Mouse (Mus musculus) left cerebral cortex, adult 18-20 months (tissue): ENCODE data around the gene Pycr1. TPM values are rescaled to one million over a fixed set of nuclear protein-coding genes. Genes with fewer than 3 reads are reported as not detected.

ENCODE experiments used
- DNase-seq, 2 experiments: peaks; one replicate each; pipeline ENCODE4 v3.0.0; 2021 to 2022; ENCODE audit warnings: low spot score in 2 of 2, mixed read lengths in 1 of 2
- microRNA-seq, 2 experiments: library from miRNA; unstranded; fragments of <30 nt; microRNA quantifications; one replicate each; pipeline ENCODE4 v1.2.0; 2021
- total RNA-seq, 2 experiments: library from RNA; stranded (reverse); gene quantifications; 2 replicates each; pipeline ENCODE4 v1.2.3; 2021

The Pycr1 gene
- total RNA-seq, 2 experiments from 2014 or later = 1.0 to 1.6 TPM

GRCm38 (mm10) chr11:120608241-120609034 lies 35.1 kb downstream of the Pycr1 start, which contains the start of gene Npb:
Npb (plus strand) TSS chr11:120608477.
- DNase-seq = no peak

GRCm38 (mm10) chr11:120606764-120607163 lies 36.8 kb downstream of the Pycr1 start:
- no peak for DNase-seq

DNA sequence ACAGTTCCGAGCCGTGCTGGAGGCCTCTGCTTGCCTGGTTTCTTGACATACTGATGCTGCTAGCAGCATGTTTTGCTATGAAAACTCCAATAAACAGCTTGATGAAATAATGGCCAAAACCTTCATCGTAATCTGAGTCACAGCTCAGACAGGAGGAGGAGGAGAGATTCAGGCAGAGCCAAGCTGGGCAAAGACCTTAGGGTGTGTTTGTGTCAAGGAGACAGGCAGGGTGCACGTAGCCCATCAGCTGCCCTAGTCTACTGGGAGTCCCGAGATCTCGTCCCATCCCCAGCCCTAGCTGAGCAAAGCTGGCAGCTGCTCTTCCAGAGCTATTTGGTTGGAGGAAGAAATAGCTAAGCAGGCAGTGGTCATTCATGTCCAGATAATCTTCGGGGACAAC lies 37.9 kb downstream of the Pycr1 start:
- no peak for DNase-seq

GRCm38 (mm10) chr11:120603545-120603944 lies 40.0 kb downstream of the Pycr1 start:
- no peak for DNase-seq

GRCm38 (mm10) chr11:120600716-120601115 lies 42.9 kb downstream of the Pycr1 start:
- DNase-seq = no peak

DNA sequence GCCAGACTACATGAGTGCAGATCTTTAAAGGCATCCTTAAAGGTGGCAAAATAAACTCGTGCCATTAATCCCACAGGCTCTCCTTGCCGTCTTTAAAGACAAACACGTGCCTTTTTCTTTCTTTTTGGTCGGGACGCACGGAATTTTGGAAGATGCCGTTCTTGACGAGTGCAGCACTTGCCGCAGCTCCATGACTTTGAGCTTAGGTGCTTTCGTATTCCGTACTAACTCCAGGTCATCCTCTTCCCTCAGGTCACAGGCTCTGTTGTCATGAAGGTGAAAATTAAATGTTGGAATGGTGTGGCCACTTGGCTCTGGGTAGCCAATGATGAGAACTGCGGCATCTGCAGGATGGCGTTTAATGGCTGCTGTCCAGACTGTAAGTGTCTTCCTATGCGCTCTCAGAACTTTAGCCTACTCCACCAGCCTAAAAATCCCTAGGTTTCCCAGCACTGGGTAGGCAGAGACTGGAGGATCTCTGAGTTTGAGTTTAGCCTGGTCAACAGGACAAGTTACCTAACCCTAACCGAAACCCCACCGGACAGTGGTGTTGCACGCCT lies 44.5 kb downstream of the Pycr1 start:
- no peak for DNase-seq

DNA sequence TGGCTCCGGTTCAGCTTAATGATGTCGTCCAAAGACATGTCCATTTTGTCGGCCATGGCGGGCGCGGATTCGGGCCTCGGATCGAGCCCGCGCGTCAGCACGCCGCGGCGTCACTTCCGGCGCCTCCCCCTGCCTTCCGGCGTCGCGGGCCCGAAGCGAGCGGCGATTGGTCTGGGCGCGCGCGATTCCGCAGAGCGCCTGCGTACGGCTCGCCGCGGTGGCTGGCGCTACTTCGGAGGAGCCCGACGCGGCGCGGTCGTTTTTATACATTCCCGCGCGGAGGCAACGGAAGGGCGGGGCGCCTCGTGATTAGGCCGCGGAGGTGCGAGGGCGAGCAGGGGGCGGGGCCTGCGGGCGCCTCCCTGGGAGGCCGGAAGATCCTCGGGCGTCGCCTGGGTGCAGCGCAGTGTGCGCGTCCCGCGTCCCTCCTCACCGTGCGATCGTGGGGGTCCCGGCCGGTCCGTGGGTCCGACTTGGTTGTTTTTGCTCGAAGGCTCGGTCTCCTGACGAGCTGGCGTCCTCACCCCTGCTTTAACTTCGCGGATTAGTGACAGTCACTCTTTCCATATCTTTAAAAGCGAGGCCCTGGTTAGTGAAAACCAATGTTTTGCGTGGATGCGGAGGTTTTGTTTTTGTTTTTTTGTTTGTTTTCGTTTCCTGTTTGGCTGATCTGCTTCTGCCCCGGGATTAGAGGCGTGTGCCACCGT lies 45.1 kb downstream of the Pycr1 start, which contains the start of the genes Alyref and Anapc11:
TSS of gene Alyref (minus strand) at position 83 of the 707 bp plus-strand sequence.
TSS of gene Anapc11 (plus strand) at position 139 of the 707 bp plus-strand sequence.
- peak; percentile 92 to 96 for DNase-seq

DNA sequence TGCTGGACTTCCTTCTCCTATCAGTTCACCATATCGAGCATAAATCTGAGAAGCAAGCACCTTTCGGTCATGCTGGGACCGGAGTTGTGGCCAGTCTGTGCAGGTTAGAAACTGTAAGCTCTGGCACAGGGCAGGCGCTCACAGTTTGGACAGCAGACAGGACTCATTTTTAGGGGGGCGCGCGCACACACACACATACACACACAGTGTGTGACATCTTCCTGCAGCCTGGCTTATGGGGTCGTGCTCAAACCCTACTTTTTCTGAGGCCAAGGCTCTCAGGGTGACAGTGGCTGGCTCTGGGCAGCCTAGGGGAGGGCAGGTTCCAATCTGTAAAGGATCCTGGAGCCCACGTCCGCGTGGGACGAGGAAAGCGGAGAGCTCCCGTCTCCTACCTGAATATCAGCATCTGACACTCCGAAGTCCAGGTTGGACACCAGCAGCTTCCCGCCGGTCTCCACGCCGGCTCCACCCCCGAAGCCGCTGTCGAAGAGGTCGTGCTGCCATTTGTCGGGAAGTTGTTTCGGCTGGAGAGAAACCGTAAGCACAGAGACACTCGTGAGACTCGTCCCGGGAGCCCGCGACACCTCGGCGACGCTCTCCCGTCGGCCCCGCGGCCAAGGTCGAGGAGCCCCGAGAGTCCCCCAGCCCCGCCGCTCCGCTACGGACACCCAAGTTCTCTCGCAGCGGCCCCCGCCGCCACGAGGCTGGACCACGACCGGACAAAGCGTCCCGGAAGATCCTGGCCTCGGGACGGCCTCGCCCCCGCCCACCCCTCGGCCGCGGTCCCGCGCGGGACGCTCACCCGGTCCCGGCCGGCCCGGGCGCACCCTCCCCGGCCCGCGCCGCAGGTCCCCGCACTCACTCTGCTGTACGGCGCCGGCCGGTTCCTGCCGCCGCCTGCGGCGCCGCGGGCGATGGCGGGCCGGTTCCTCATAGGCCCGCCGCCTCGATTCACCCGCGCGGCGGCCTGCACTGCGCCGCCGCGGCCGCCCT lies 46.0 kb downstream of the Pycr1 start:
- DNase-seq = no peak

DNA sequence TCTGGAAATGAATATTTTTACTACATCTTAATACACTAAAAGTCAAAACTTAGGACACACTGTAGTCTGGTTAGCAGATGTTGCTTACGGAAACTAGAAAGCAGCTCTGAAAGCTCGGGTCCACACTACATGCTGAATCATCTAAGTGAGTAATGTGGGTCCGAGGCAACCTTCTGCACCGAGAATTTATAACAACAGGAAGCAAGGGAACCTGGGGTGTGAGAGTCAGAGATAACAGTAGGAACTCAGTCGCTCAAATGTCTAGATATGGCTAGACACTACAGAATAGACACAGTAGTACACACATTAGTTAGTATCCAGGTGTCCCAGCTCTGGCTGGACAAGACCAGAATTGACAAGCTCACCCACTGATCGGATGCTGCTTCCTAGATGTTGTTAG lies 55.0 kb downstream of the Pycr1 start:
- no peak for DNase-seq

Small RNA genes within 50 kb of the gene (microRNA-seq; reads per million reads assigned to microRNA genes)
- 3.6 to 4.0 reads per million in 2 experiments for gene Mir6936

Other genes starting within 250 kb of the Pycr1 start
- 10 to 100 TPM; 65.2 TPM for gene Nploc4, start 206.1 kb downstream of the Pycr1 start, total RNA-seq
- 1 to 10 TPM; 1.8 to 3.3 TPM for gene Tspan10, start 201.1 kb downstream of the Pycr1 start, total RNA-seq
- under 1 TPM; 0.40 to 0.58 TPM for gene Pde6g, start 190.3 kb downstream of the Pycr1 start, total RNA-seq
- 10 to 100 TPM; 13.0 to 16.4 TPM for gene Oxld1, start 185.7 kb downstream of the Pycr1 start, total RNA-seq
- 10 to 100 TPM; 26.4 to 29.1 TPM for gene Ccdc137, start 185.7 kb downstream of the Pycr1 start, total RNA-seq
- 10 to 100 TPM; 47.2 to 49.7 TPM for gene Arl16, start 176.2 kb downstream of the Pycr1 start, total RNA-seq
- gene Mrpl12, start 159.2 kb downstream of the Pycr1 start, total RNA-seq = 10 to 100 TPM; 64.4 to 74.4 TPM
- 10 to 100 TPM; 19.6 to 22.6 TPM for gene Slc25a10, start 151.9 kb downstream of the Pycr1 start, total RNA-seq
- under 1 TPM in 1 of 2 experiments, not detected in 1; 0.52 TPM for gene Gcgr, start 113.1 kb downstream of the Pycr1 start, total RNA-seq
- 10 to 100 TPM; 74.9 to 77.0 TPM for gene Mcrip1, start 94.0 kb downstream of the Pycr1 start, total RNA-seq
- not detected for gene Ppp1r27, start 92.6 kb downstream of the Pycr1 start, total RNA-seq
- 100 to 1,000 TPM; 127 to 129 TPM for gene P4hb, start 70.5 kb downstream of the Pycr1 start, total RNA-seq
- gene Arhgdia, start 62.1 kb downstream of the Pycr1 start, total RNA-seq = 100 to 1,000 TPM; 310 to 324 TPM
- 10 to 100 TPM; 60.8 to 62.9 TPM for gene Alyref, start 45.4 kb downstream of the Pycr1 start, total RNA-seq
- gene Anapc11, start 45.3 kb downstream of the Pycr1 start, total RNA-seq = 10 to 100 TPM; 95.1 to 98.8 TPM
- gene Npb, start 35.3 kb downstream of the Pycr1 start, total RNA-seq = 1 to 10 TPM in 1 of 2 experiments, not detected in 1; 1.3 TPM
- 100 to 1,000 TPM; 124 to 136 TPM for gene Pcyt2, start 25.8 kb downstream of the Pycr1 start, total RNA-seq
- 10 to 100 TPM; 34.9 to 38.6 TPM for gene Sirt7, start 18.5 kb downstream of the Pycr1 start, total RNA-seq
- 10 to 100 TPM; 86.8 to 94.3 TPM for gene Mafg, start 10.2 kb downstream of the Pycr1 start, total RNA-seq
- gene Myadml2, start 4.4 kb upstream of the Pycr1 start, total RNA-seq = 1 to 10 TPM; 7.3 to 8.2 TPM
- 1 to 10 TPM; 2.7 to 5.0 TPM for gene Notum, start 17.4 kb upstream of the Pycr1 start, total RNA-seq
- gene Aspscr1, start 29.2 kb upstream of the Pycr1 start, total RNA-seq = 10 to 100 TPM; 51.1 to 57.7 TPM
- 10 to 100 TPM; 19.7 to 20.8 TPM for gene Cenpx, start 70.0 kb upstream of the Pycr1 start, total RNA-seq
- gene Lrrc45, start 70.2 kb upstream of the Pycr1 start, total RNA-seq = 10 to 100 TPM; 53.0 to 56.2 TPM
- 10 to 100 TPM; 28.9 to 38.6 TPM for gene Rac3, start 77.7 kb upstream of the Pycr1 start, total RNA-seq
- gene Dcxr, start 83.5 kb upstream of the Pycr1 start, total RNA-seq = 10 to 100 TPM in 1 of 2 experiments, 1 to 10 TPM in 1; 8.5 to 11.9 TPM
- gene Cbr2, start 88.3 kb upstream of the Pycr1 start, total RNA-seq = 1 to 10 TPM; 1.7 to 2.9 TPM
- gene Hmga1b, start 119.0 kb upstream of the Pycr1 start, total RNA-seq = 10 to 100 TPM; 31.4 to 50.3 TPM
- 10 to 100 TPM; 53.1 to 56.6 TPM for gene Rfng, start 140.4 kb upstream of the Pycr1 start, total RNA-seq
- gene Gps1, start 140.5 kb upstream of the Pycr1 start, total RNA-seq = 100 to 1,000 TPM; 148 to 152 TPM
- gene Dus1l, start 152.6 kb upstream of the Pycr1 start, total RNA-seq = 10 to 100 TPM; 40.2 to 44.9 TPM
- gene Fasn, start 180.8 kb upstream of the Pycr1 start, total RNA-seq = 100 to 1,000 TPM; 159 to 179 TPM